Mouse (Mus musculus): ENCODE measurements around the gene Ankrd66. TPM values are rescaled to one million over a fixed set of nuclear protein-coding genes. Genes with fewer than 3 reads are reported as not detected.

Gene Ankrd66
- polyA plus RNA-seq, 1 experiment, result 0.21 TPM

Other genes starting within 250 kb of the Ankrd66 start
- 18.7 and 26.3 TPM in 2 replicates for gene Adgrf5, start 183.2 kb downstream of the Ankrd66 start, polyA plus RNA-seq (2012; rRNA removed)
- not detected in 2 replicates for gene Mep1a, start 40.8 kb downstream of the Ankrd66 start, polyA plus RNA-seq (2012; rRNA removed)
- 52.2 and 55.9 TPM in 2 replicates for gene Pla2g7, start 24.5 kb upstream of the Ankrd66 start, polyA plus RNA-seq (2012; rRNA removed)
- 0.14 and 0.38 TPM in 2 replicates for gene Tdrd6, start 86.7 kb upstream of the Ankrd66 start, polyA plus RNA-seq (2012; rRNA removed)
- 11.2 and 12.3 TPM in 2 replicates for gene Slc25a27, start 123.6 kb upstream of the Ankrd66 start, polyA plus RNA-seq (2012; rRNA removed)
- gene Cyp39a1, start 123.8 kb upstream of the Ankrd66 start, polyA plus RNA-seq (2012; rRNA removed), result 9.9 and 10.5 TPM in 2 replicates